Mouse (Mus musculus) hindbrain, embryonic 11.5 days (tissue): ENCODE measurements around the gene Daam1. TPM values are rescaled to one million over a fixed set of nuclear protein-coding genes. Genes with fewer than 3 reads are reported as not detected.

Experiments used
- ATAC-seq: fragments of 200-750 bp; cut with Nextera tagmentation; 2 replicates; pipeline ENCODE4 v1.8.0; 2017; ENCODE audit warnings: mild to moderate bottlenecking, moderate TSS enrichment, moderate library complexity; ENCODE audit not compliant: low FRiP score
- DNase-seq: peaks from one replicate; pipeline ENCODE4 v3.0.0-alpha.2; 2015; ENCODE audit warnings: low spot score
- H3K27ac ChIP-seq: fragments of 300-500 bp; sonication (generic); 2 replicates; pipeline ENCODE4 v1.5.1; 2014; ENCODE audit warnings: mild to moderate bottlenecking, low read depth, low read length
- H3K27me3 ChIP-seq: fragments of 300-500 bp; sonication (generic); 2 replicates; pipeline ENCODE4 v1.6.1; 2014; ENCODE audit warnings: mild to moderate bottlenecking, low read length, moderate library complexity, mixed read lengths; ENCODE audit not compliant: control insufficient read depth, insufficient read depth
- H3K36me3 ChIP-seq: fragments of 300-500 bp; sonication (generic); 2 replicates; pipeline ENCODE4 v1.6.1; 2014; ENCODE audit warnings: mild to moderate bottlenecking, low read length, moderate library complexity, mixed read lengths; ENCODE audit not compliant: control insufficient read depth, insufficient read depth
- H3K4me1 ChIP-seq: fragments of 300-500 bp; sonication (generic); replicated peaks from 2 replicates; pipeline ENCODE4 v1.6.1; 2014; ENCODE audit warnings: low read length, mixed read lengths; ENCODE audit not compliant: control insufficient read depth, insufficient read depth
- H3K4me2 ChIP-seq: fragments of 300-500 bp; sonication (generic); replicated peaks from 2 replicates; pipeline ENCODE4 v1.6.1; 2014; ENCODE audit warnings: mild to moderate bottlenecking, low read depth, low read length
- H3K4me3 ChIP-seq: fragments of 300-500 bp; sonication (generic); 2 replicates; pipeline ENCODE4 v1.5.1; 2014; ENCODE audit warnings: low read depth, low read length
- H3K9ac ChIP-seq: fragments of 300-500 bp; sonication (generic); 2 replicates; pipeline ENCODE4 v1.6.1; 2014; ENCODE audit warnings: low read depth, low read length
- H3K9me3 ChIP-seq: fragments of 300-500 bp; sonication (generic); 2 replicates; pipeline ENCODE4 v1.6.1; 2016; ENCODE audit warnings: low read length; ENCODE audit not compliant: control insufficient read depth
- WGBS: fragments of 180-500 bp; shearing (Covaris S2); extraction: QIAGEN DNeasy Blood & Tissue Kit; methylation state at CpG from one replicate; pipeline ENCODE4 v1.1.7; 2014; 5-methylcytosine and 5-hydroxymethylcytosine counted together
- polyA plus RNA-seq: library from polyadenylated mRNA; unstranded; fragments of >200 nt; fragmentation: Nextera tagmentation; extraction: Ambion mirVana; gene quantifications from 2 replicates; pipeline ENCODE4 v1.2.1, GENCODE M21; 2014

Daam1 gene
- polyA plus RNA-seq, 1 experiment from 2014 or later = 30.9 TPM

DNA sequence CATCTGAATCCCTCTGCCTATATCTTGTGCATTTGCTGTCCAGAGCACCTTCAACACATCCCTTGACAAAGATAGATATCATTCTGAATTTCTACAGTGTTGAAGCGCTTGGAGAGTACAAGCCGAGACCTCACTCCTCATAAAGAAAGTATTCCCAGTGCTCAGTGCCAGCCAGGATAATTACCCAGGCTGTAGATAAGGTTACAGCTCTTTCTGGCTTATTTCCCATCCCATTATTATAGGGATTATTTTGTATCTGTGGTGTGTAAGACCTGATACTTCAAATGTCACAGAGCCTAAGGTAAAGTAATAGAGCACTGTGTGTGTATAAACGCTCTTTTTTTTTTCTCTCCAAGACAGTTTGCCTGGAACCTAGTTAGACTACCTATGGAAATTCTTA is 130.8 kb downstream of the Daam1 start:
- H3K9me3 ChIP-seq = no peaks in the 10 kb centered on the region
- WGBS = 90% methylated on average over 3 of the region's 3 CpGs
- no peak overlapping the region for H3K4me3 ChIP-seq
- H3K27ac ChIP-seq = no peak overlapping the region
- no peak overlapping the region for H3K9ac ChIP-seq
- no peaks in the 10 kb centered on the region for H3K36me3 ChIP-seq
- ATAC-seq (no peak), DNase-seq (no peak)
- H3K4me1 ChIP-seq = no peaks in the 10 kb centered on the region
- H3K4me2 ChIP-seq = no peak overlapping the region
- no peaks in the 10 kb centered on the region for H3K27me3 ChIP-seq

DNA sequence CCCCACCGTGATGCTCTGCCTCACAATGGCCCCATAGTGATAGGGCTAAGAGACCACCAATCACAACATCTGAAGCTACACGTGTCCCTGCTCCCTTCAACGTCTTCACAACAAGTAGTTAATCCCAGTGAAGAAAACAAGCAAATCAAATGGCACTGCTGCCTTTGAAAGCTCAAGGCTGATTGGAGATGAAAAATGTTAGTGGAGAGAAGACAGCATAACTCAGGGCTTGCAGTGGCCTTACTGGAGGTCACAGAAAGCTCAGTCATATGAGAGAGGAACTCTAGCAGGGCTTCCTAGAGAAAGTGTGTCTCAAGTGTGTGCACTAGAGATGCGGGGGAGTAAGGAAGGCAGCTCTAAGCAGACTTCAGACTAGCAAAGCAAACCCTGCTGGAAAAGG is 131.7 kb downstream of the Daam1 start:
- Histone ChIP-seq H3K9ac (no peak overlapping the region), H3K36me3 (no peaks in the 10 kb centered on the region), H3K9me3 (no peaks in the 10 kb centered on the region), H3K4me2 (no peak overlapping the region), H3K27ac (no peak overlapping the region), H3K4me3 (no peak overlapping the region), H3K4me1 (no peaks in the 10 kb centered on the region), H3K27me3 (no peaks in the 10 kb centered on the region)
- WGBS = 73% methylated on average over 4 of the region's 4 CpGs
- ATAC-seq = no peak
- DNase-seq = no peak

DNA sequence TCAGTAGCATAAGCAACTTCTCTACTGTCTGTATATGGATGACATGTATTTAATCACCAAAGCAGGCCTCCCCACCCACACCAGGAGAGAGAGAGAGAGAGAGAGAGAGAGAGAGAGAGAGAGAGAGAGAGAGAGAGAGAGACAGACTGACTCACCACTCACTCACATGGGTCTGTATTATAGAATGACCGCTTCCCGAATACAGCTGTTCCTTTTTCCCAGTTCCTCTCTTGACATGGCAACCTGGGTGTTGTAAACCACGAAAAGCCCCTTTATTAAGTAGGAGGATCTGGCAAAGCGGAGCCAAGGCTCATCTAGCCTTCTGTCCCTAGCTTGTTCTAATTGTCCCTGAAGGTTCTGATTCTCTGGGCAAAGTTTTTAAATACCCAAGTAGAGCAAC is 137.7 kb downstream of the Daam1 start:
- Histone ChIP-seq H3K27me3 (no peaks in the 10 kb centered on the region), H3K9ac (no peak overlapping the region), H3K4me1 (no peaks in the 10 kb centered on the region), H3K36me3 (no peaks in the 10 kb centered on the region), H3K4me2 (no peak overlapping the region), H3K9me3 (no peaks in the 10 kb centered on the region), H3K27ac (no peak overlapping the region), H3K4me3 (no peak overlapping the region)
- no peak for ATAC-seq
- whole genome bisulfite sequencing = 78% methylated on average over 4 of the region's 4 CpGs
- no peak for DNase-seq

DNA sequence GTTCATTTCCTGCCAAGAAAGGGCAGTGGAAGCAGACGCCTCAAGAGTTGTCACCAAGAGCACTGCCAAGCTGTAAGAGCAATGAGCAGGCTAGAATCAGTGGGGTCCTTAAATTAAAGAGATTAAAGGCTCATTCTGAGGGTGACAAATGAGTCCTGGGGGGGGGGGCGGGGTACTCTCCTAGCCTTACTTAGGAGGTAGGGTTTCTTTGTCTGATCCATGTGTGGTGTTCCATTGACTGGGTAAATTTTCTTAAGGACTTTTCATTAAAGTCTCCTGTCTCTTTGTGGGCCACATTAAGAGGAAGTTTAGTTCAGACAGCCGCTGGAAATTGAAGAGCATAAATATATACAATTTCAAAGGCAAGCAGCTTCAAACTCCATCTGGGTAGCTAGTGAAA is 138.1 kb downstream of the Daam1 start:
- Histone ChIP-seq H3K27me3 (no peaks in the 10 kb centered on the region), H3K27ac (no peak overlapping the region), H3K9ac (no peak overlapping the region), H3K9me3 (no peaks in the 10 kb centered on the region), H3K36me3 (no peaks in the 10 kb centered on the region), H3K4me3 (no peak overlapping the region), H3K4me1 (no peaks in the 10 kb centered on the region), H3K4me2 (no peak overlapping the region)
- no peak for ATAC-seq
- no peak for DNase-seq
- 57% methylated on average over 3 of the region's 3 CpGs for WGBS

DNA sequence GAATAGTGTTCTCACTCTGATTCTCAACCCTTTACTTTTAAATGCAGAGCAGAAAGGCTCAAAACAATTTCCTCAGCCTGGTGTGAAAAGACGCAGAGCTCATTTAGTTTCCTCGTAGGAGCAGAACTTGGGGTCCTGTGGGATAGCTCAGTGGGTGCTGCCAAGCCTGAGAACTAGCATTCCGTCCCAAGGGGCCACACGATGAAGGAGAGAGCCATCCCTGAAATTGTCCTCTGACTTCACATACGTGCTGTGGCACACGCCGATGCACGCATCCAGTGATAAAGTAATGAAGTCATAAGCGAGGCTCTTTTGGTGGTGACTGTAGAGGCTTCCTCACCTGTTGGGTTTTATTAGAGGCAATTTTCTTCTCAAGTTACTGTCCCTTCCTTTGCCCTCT is 138.6 kb downstream of the Daam1 start:
- Histone ChIP-seq H3K27ac (no peak overlapping the region), H3K36me3 (no peaks in the 10 kb centered on the region), H3K4me3 (no peak overlapping the region), H3K27me3 (no peaks in the 10 kb centered on the region), H3K9ac (no peak overlapping the region), H3K4me2 (no peak overlapping the region), H3K4me1 (no peaks in the 10 kb centered on the region), H3K9me3 (no peaks in the 10 kb centered on the region)
- WGBS = 87% methylated on average over 9 of the region's 9 CpGs
- ATAC-seq (no peak), DNase-seq (no peak)

DNA sequence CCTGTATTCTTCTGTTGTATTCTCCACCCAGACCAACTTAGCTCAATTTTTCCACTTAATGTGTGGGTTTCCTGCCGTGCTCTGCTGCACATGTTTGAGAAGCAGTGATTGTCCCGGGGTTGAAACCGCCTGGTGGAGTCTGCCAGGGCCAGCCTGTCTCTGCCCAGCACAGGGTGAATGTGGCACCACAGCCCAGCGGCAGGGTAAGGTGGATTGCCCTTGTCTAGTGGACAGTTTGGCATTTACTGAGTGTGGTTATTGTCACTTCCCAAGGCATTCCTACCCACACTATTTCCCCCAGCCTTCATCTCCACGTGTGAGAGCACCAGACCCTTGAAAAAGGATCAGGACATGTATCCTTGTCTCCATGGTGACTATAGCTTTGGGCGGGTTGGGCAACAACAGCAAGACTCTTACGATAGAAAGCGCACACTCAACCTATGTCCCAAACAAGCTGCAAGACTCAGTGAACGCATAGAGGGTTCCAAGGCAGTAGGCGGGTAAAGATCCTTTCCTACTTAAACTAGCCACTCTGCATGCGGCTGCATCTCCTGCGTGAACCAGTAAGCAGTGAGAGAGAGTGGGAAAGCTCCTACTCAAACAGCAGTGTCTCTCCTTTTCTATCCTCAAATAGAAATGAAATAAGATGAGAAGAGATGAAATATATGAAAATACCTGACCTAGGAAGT is 139.2 kb downstream of the Daam1 start:
- no peaks in the 10 kb centered on the region for H3K36me3 ChIP-seq
- WGBS = 76% methylated on average over 12 of the region's 12 CpGs

DNA sequence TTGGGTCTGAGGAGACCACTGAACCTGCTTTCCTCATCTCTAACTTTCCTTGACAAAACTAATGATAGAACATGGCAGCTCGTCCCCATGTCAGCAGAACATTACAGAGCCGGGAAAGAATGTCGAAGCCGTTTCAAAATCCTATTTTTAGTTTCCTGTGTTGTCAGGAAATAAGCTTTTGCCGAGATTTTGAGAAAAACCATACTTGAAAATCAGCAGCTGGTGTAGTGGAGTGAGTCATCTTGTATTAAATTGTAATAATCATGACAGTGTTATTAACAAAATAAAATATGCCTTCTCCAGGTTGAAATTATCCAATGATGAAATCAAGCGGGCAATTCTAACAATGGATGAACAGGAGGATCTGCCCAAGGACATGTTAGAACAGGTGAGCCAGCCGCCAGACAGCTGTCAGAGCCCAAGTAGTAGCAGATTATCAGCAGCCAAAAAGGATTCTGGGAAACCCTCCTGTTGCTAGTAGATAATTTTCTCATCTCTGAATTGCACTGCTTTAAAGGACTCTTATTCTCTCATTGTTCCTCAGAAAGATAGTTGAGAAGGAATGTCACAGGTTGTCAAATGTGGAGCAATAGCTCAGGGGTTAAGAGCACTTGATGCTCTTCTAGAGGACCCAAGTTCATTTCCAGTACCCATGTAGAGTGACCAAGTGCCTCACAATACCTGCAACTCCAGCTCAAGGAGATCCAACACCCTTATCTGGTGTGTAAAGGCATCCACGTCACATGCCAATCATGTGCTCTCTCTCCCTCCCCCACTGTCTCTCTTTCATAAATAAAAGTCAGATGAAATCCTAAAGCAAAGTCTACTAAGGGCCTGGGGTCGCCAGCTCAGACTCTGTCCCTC is 140.1 kb downstream of the Daam1 start:
- ATAC-seq = no peak
- Histone ChIP-seq H3K36me3 (0 out of 2 replicates have a peak, but pooled peaks cover 2% of the 10 kb centered on the region), H3K4me3 (no peak overlapping the region), H3K27me3 (no peaks in the 10 kb centered on the region), H3K4me2 (no peak overlapping the region), H3K27ac (no peak overlapping the region), H3K9me3 (no peaks in the 10 kb centered on the region), H3K4me1 (no peaks in the 10 kb centered on the region), H3K9ac (no peak overlapping the region)
- WGBS = 92% methylated on average over 9 of the region's 9 CpGs
- no peak for DNase-seq

More for the DNA sequence above, 139.2 kb downstream of the Daam1 start:
- no peak overlapping the region for H3K4me2 ChIP-seq
- DNase-seq = no peak
- no peak overlapping the region for H3K27ac ChIP-seq
- H3K9ac ChIP-seq = no peak overlapping the region
- no peaks in the 10 kb centered on the region for H3K9me3 ChIP-seq
- H3K4me3 ChIP-seq = no peak overlapping the region
- no peaks in the 10 kb centered on the region for H3K4me1 ChIP-seq
- H3K27me3 ChIP-seq = no peaks in the 10 kb centered on the region
- ATAC-seq = no peak

DNA sequence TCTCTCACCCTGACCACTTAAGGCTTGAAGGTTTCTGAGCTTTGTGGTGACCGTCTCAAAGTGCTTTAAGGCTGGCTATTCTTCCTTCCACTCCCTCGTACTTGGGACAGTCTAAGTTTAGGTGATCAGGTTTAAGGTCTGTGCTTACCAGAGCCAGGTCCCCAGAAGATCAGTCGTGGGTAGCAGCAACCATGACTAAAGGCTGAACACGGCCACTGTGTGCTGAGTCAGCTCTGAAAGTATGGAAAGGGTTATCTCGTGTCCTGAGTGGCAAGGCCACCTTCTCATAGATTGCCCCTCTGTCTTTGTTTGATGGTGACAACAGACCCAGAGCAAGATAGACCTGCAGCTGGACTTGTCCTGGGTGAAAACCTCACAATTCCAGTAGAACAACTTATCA is 141.2 kb downstream of the Daam1 start:
- Histone ChIP-seq H3K27ac (no peak overlapping the region), H3K4me1 (no peaks in the 10 kb centered on the region), H3K4me2 (no peak overlapping the region), H3K9ac (no peak overlapping the region), H3K4me3 (no peak overlapping the region), H3K36me3 (0 out of 2 replicates have a peak, but pooled peaks cover 2% of the 10 kb centered on the region), H3K9me3 (no peaks in the 10 kb centered on the region), H3K27me3 (no peaks in the 10 kb centered on the region)
- ATAC-seq = no peak
- WGBS = 82% methylated on average over 5 of the region's 5 CpGs
- no peak for DNase-seq
